Mouse (Mus musculus) megakaryocyte, embryonic 14.5 days (primary cell): Measurements from ENCODE around the gene Tm4sf4. TPM values are rescaled to one million over a fixed set of nuclear protein-coding genes. Genes with fewer than 3 reads are reported as not detected.

Experiments
- H3K27me3 ChIP-seq: replicated peaks from 2 replicates; pipeline ENCODE3; 2012; ENCODE audit warnings: inconsistent platforms
- H3K36me3 ChIP-seq: replicated peaks from 2 replicates; pipeline ENCODE3; 2012; ENCODE audit warnings: low read length, inconsistent platforms, mixed read lengths
- H3K4me1 ChIP-seq: 2 replicates; pipeline ENCODE4 v1.6.1; 2012; ENCODE audit warnings: inconsistent platforms
- H3K4me3 ChIP-seq: replicated peaks from 2 replicates; pipeline ENCODE3; 2012; ENCODE audit warnings: moderate library complexity, mild to moderate bottlenecking, inconsistent platforms
- H3K9me3 ChIP-seq: 2 replicates; pipeline ENCODE4 v1.6.1; 2012; ENCODE audit warnings: inconsistent platforms
- FLI1 ChIP-seq: IDR thresholded peaks from 2 replicates; pipeline ENCODE4 v1.6.1; 2012; ENCODE audit warnings: low read length, inconsistent platforms, mixed read lengths
- GATA1 ChIP-seq: IDR thresholded peaks from 3 replicates; pipeline ENCODE4 v1.6.1; 2012; ENCODE audit warnings: mixed read lengths, low read length, inconsistent platforms, borderline replicate concordance
- polyA plus RNA-seq: library from polyadenylated mRNA; stranded (reverse); fragments of >175 nt; gene quantifications from 2 replicates; pipeline ENCODE4 v1.2.3, GENCODE M21; 2012; ENCODE audit warnings: low replicate concordance; ENCODE audit not compliant: insufficient read depth

Tm4sf4 gene
- polyA plus RNA-seq, 1 experiment = not detected

- Histone ChIP-seq H3K4me3 (no peak overlapping the region), H3K27me3 (no peaks in the 10 kb centered on the region), H3K9me3 (no peaks in the 10 kb centered on the region), H3K4me1 (no peaks in the 10 kb centered on the region), H3K36me3 (no peaks in the 10 kb centered on the region)
- TF ChIP-seq GATA1 (no peak), FLI1 (no peak)
These were observed 6.6 kb downstream of the Tm4sf4 start for GRCm38 (mm10) chr3:57431706-57432105.

DNA sequence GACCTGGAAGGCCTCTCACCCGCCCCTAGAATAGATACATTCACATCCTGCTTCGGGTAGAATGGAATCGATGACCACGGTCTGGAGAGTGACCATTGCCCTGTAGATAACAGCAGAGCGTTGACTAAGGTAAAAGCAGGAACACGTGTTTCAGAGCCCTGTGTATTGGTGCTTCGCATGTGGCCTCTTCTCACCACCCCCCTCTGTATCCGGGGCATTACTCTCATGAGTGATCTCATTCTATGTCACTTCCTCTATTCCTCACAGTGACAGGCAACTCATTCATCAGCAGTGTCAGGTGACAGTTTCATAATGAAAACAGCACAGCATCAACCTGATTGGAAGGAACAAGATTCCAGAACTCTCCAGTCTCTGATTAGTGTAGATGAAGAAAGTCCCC lies 10.2 kb downstream of the Tm4sf4 start:
- Histone ChIP-seq H3K4me1 (no peaks in the 10 kb centered on the region), H3K27me3 (no peaks in the 10 kb centered on the region), H3K36me3 (no peaks in the 10 kb centered on the region), H3K4me3 (no peak overlapping the region), H3K9me3 (no peaks in the 10 kb centered on the region)
- no peak for TF ChIP-seq GATA1
- TF ChIP-seq FLI1 = no peak

- no peaks in the 10 kb centered on the region for H3K36me3 ChIP-seq
- TF ChIP-seq FLI1 (no peak), GATA1 (no peak)
- no peaks in the 10 kb centered on the region for H3K27me3 ChIP-seq
- H3K4me3 ChIP-seq = no peak overlapping the region
- no peaks in the 10 kb centered on the region for H3K4me1 ChIP-seq
- no peaks in the 10 kb centered on the region for H3K9me3 ChIP-seq
These were observed 15.8 kb downstream of the Tm4sf4 start for GRCm38 (mm10) chr3:57440956-57441355.

GRCm38 (mm10) chr3:57445706-57446105 lies 20.6 kb downstream of the Tm4sf4 start:
- H3K9me3 ChIP-seq = no peaks in the 10 kb centered on the region
- H3K27me3 ChIP-seq = no peaks in the 10 kb centered on the region
- TF ChIP-seq FLI1 (no peak), GATA1 (no peak)
- no peaks in the 10 kb centered on the region for H3K4me1 ChIP-seq
- no peaks in the 10 kb centered on the region for H3K36me3 ChIP-seq
- no peak overlapping the region for H3K4me3 ChIP-seq

GRCm38 (mm10) chr3:57447889-57448288 lies 22.8 kb downstream of the Tm4sf4 start:
- Histone ChIP-seq H3K9me3 (no peaks in the 10 kb centered on the region), H3K4me3 (no peak overlapping the region), H3K36me3 (no peaks in the 10 kb centered on the region), H3K4me1 (no peaks in the 10 kb centered on the region), H3K27me3 (no peaks in the 10 kb centered on the region)
- no peak for TF ChIP-seq FLI1
- TF ChIP-seq GATA1 = no peak

GRCm38 (mm10) chr3:57448445-57448844 lies 23.3 kb downstream of the Tm4sf4 start:
- no peaks in the 10 kb centered on the region for H3K4me1 ChIP-seq
- no peaks in the 10 kb centered on the region for H3K27me3 ChIP-seq
- no peaks in the 10 kb centered on the region for H3K36me3 ChIP-seq
- H3K9me3 ChIP-seq = peaks cover 2% of the 10 kb centered on the region; the same call in 1 of the 2 replicates
- TF ChIP-seq FLI1 (no peak), GATA1 (no peak)
- no peak overlapping the region for H3K4me3 ChIP-seq

DNA sequence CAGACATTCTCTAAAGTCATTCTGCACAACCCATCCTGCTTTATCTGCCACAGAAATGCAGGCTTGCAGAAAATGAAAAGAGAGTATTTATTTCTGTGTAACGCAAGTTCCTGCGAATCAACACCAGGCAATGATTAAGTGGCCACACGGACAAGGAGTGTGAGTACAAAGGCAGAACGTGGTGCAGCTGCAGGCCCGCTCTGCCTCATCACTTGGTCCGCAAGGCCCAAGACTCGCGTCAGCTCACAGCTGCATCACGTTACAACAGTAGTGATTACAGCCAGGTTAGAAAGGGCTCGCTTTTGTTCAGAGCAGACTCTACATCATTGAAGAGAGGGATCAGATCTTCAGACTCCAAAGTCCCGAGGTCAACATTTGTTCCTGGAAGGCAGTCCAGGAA lies 33.5 kb downstream of the Tm4sf4 start:
- TF ChIP-seq GATA1 (no peak), FLI1 (no peak)
- Histone ChIP-seq H3K9me3 (no peaks in the 10 kb centered on the region), H3K4me3 (no peak overlapping the region), H3K4me1 (no peaks in the 10 kb centered on the region), H3K36me3 (no peaks in the 10 kb centered on the region), H3K27me3 (no peaks in the 10 kb centered on the region)

DNA sequence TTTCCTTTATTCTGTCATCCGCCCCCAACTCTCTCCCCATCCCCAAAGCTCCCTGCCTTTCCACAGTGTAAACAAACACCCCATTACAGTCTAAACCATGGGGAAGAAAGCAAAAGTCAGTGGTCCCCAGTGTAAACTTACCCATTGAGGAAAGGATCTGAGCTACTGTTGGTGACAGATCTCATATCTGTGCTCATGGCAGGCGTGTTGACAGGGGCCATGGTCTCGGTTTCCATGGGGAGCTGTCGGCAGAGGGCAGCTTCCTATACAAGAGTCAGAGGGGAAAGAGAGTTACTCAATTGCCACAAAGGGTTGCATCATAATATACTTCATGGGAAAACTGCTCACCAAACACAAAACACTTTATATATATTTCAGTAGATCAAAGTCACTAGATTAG lies 38.2 kb downstream of the Tm4sf4 start:
- Histone ChIP-seq H3K4me1 (no peaks in the 10 kb centered on the region), H3K4me3 (no peak overlapping the region), H3K9me3 (no peaks in the 10 kb centered on the region), H3K27me3 (no peaks in the 10 kb centered on the region), H3K36me3 (no peaks in the 10 kb centered on the region)
- TF ChIP-seq FLI1 (no peak), GATA1 (no peak)

GRCm38 (mm10) chr3:57466289-57466688 lies 41.2 kb downstream of the Tm4sf4 start:
- 0 out of 2 replicates have a peak, but pooled peaks cover 3% of the 10 kb centered on the region for H3K4me1 ChIP-seq
- no peaks in the 10 kb centered on the region for H3K9me3 ChIP-seq
- H3K27me3 ChIP-seq = no peaks in the 10 kb centered on the region
- no peak overlapping the region for H3K4me3 ChIP-seq
- no peak for TF ChIP-seq GATA1
- TF ChIP-seq FLI1 = no peak
- no peaks in the 10 kb centered on the region for H3K36me3 ChIP-seq

- TF ChIP-seq FLI1 (no peak), GATA1 (no peak)
- no peaks in the 10 kb centered on the region for H3K36me3 ChIP-seq
These were observed 44.2 kb downstream of the Tm4sf4 start for GRCm38 (mm10) chr3:57469325-57469724.

GRCm38 (mm10) chr3:57470326-57470725 lies 45.2 kb downstream of the Tm4sf4 start:
- no peaks in the 10 kb centered on the region for H3K36me3 ChIP-seq

More at GRCm38 (mm10) chr3:57469325-57469724, 44.2 kb downstream of the Tm4sf4 start:
- 0 out of 2 replicates have a peak, but pooled peaks cover 3% of the 10 kb centered on the region for H3K4me1 ChIP-seq
- 0 out of 2 replicates have a peak, but pooled peaks cover 3% of the 10 kb centered on the region for H3K9me3 ChIP-seq
- H3K27me3 ChIP-seq = no peaks in the 10 kb centered on the region
- no peak overlapping the region for H3K4me3 ChIP-seq

More at GRCm38 (mm10) chr3:57470326-57470725, 45.2 kb downstream of the Tm4sf4 start:
- TF ChIP-seq GATA1 (no peak), FLI1 (no peak)
- no peak overlapping the region for H3K4me3 ChIP-seq
- H3K4me1 ChIP-seq = 0 out of 2 replicates have a peak, but pooled peaks cover 3% of the 10 kb centered on the region
- H3K9me3 ChIP-seq = 0 out of 2 replicates have a peak, but pooled peaks cover 3% of the 10 kb centered on the region
- no peaks in the 10 kb centered on the region for H3K27me3 ChIP-seq
